14 mouse cellular contexts compared by ENCODE assay signal in the genomic region with DNA sequence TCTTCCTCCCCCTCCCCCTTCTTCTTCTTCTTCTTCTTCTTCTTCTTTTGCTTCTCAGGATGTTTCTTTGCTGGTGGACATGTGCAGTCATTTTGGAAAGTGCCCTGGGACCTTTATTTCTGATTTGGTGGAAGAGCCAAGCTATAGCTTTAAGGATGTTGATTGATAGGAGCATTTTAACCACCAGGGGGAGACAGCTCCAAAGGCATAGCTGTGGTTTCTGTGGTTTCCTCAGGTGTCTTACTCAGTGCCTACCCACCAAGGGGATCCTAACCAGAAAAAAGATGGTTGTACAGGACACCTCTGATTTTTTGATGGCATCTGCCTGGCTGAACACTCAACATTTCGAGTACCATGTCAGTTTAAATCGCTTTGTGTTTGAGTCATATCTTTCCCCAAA. TPM values are rescaled to one million over a fixed set of nuclear protein-coding genes. Genes with fewer than 3 reads are reported as not detected.
DNase-seq lines count a peak whose midpoint lies in the region; ATAC-seq and TF ChIP-seq lines count a peak whose summit lies in the region.
"Had no signal": no experiment of that assay in that cellular context is flagged by ENCODE, and none has a peak within 500 bp of the region (broad histone marks: within the 10 kb centered on the region; RNA-seq: fewer than 3 reads in every experiment).

No protein-coding gene starts in this region.

- no peaks in the 10 kb centered on the region for H3K27me3 ChIP-seq in lung, embryonic 14.5 days (ENCODE audit: insufficient read depth, low read length)
- peaks cover 12% of the 10 kb centered on the region for H3K27me3 ChIP-seq in Patski
- H3K27me3 ChIP-seq in hindbrain, embryonic 12.5 days = no peaks in the 10 kb centered on the region; the same call in 1 of the 2 replicates
- H3K27me3 ChIP-seq: embryonic facial prominence, embryonic 15.5 days; liver, embryonic 15.5 days had no signal

- in situ Hi-C loops in Patski (cut with MboI; ENCODE audit: low pct_unique_long_range_greater_than_20kb) = no loop called here

- CTCF ChIA-PET in Patski (lab: Charles Lee) = no interaction called here

- H3K4me3 ChIP-seq in lung, embryonic 14.5 days (ENCODE audit: low read depth, low read length) = no peak overlapping the region
- no peak overlapping the region for H3K4me3 ChIP-seq in hindbrain, embryonic 12.5 days
- H3K4me3 ChIP-seq: embryonic facial prominence, embryonic 15.5 days; liver, embryonic 15.5 days had no signal

- H3K4me2 ChIP-seq in lung, embryonic 14.5 days = no peak overlapping the region
- H3K4me2 ChIP-seq in hindbrain, embryonic 12.5 days (replicated peaks) = no peak overlapping the region
- H3K4me2 ChIP-seq: embryonic facial prominence, embryonic 15.5 days; liver, embryonic 15.5 days; midbrain, embryonic 11.5 days had no signal

- ATAC-seq in lung, embryonic 14.5 days (ENCODE audit: insufficient read depth) = no peak
- ATAC-seq in Patski = no peak
- ATAC-seq in hindbrain, embryonic 12.5 days (ENCODE audit: low FRiP score) = no peak

- no peak overlapping the region for H3K27ac ChIP-seq in lung, embryonic 14.5 days (ENCODE audit: low read depth)
- H3K27ac ChIP-seq in hindbrain, embryonic 12.5 days = no peak overlapping the region
- H3K27ac ChIP-seq: embryonic facial prominence, embryonic 15.5 days; liver, embryonic 15.5 days had no signal

- DNase-seq in embryo, embryonic 11 days = peak; percentile 16
- no peak for DNase-seq in embryo, embryonic 9.5 days (ENCODE audit: extremely low spot score)
- peak; percentile 11 for DNase-seq in lung, embryonic 14.5 days
- DNase-seq in lung, adult 18-20 months = no peak
- no peak for DNase-seq in Patski (ENCODE audit: low read depth, low spot score)
- peak; percentile 31 for DNase-seq in thymus, postnatal 0 days (ENCODE audit: low spot score)
- no peak for DNase-seq in kidney, adult 8-10 months
- DNase-seq: adrenal gland, postnatal 36 days; cerebellum, adult 11-12 months had no signal

- H3K4me1 ChIP-seq in lung, embryonic 14.5 days (ENCODE audit: insufficient read depth) = no peaks in the 10 kb centered on the region
- no peaks in the 10 kb centered on the region for H3K4me1 ChIP-seq in hindbrain, embryonic 12.5 days
- H3K4me1 ChIP-seq: embryonic facial prominence, embryonic 15.5 days; liver, embryonic 15.5 days had no signal

- H3K9ac ChIP-seq in lung, embryonic 14.5 days = no peak overlapping the region
- H3K9ac ChIP-seq in hindbrain, embryonic 12.5 days = no peak overlapping the region
- H3K9ac ChIP-seq: embryonic facial prominence, embryonic 15.5 days; liver, embryonic 15.5 days had no signal

- WGBS in lung, embryonic 14.5 days = 43% methylated on average over 2 of the region's 2 CpGs
- 55% methylated on average over 2 of the region's 2 CpGs for WGBS in hindbrain, embryonic 12.5 days

- no peaks in the 10 kb centered on the region for H3K36me3 ChIP-seq in lung, embryonic 14.5 days (ENCODE audit: insufficient read depth)
- no peaks in the 10 kb centered on the region for H3K36me3 ChIP-seq in hindbrain, embryonic 12.5 days
- H3K36me3 ChIP-seq: embryonic facial prominence, embryonic 15.5 days; liver, embryonic 15.5 days had no signal

- TF ChIP-seq CTCF in lung, embryonic 14.5 days (IDR thresholded peaks at IDR 0.05; ENCODE audit: low read depth) = peak; percentile 28; the same call in 1 of the 2 replicates
- TF ChIP-seq CTCF in Patski (IDR thresholded peaks at IDR 0.05) = peak; percentile 27

- no peaks in the 10 kb centered on the region for H3K9me3 ChIP-seq in lung, embryonic 14.5 days (ENCODE audit: low read depth, low read length)
- no peaks in the 10 kb centered on the region for H3K9me3 ChIP-seq in hindbrain, embryonic 12.5 days (replicated peaks)
- H3K9me3 ChIP-seq: embryonic facial prominence, embryonic 15.5 days; liver, embryonic 15.5 days had no signal

- POLR2A ChIA-PET in Patski (lab: Charles Lee) = interaction anchor here (0.5 kb wide), 1 partner anchor 40 kb away, joined by 3 read pairs; no protein-coding TSS in a partner anchor

RNA-seq across cellular contexts. Expression of gene Akain1, which starts 56.4 kb away (rescaled TPM):
- not detected in 2 replicates for polyA plus RNA-seq in lung, embryonic 14.5 days (2014; fragmentation: Nextera tagmentation; extraction: Ambion mirVana)
- not detected for polyA plus RNA-seq in Patski (2021)
- polyA plus RNA-seq in thymus, postnatal 0 days (2015; fragmentation: Nextera tagmentation; extraction: Ambion mirVana) = not detected in 2 replicates
- 0.22 and 0.27 TPM in 2 replicates for polyA plus RNA-seq in hindbrain, embryonic 12.5 days (2016; fragmentation: Nextera tagmentation; extraction: Ambion mirVana)
- polyA plus RNA-seq: embryonic facial prominence, embryonic 15.5 days; hindbrain, embryonic 11.5 days; liver, embryonic 15.5 days had no signal

Comparison
In these comparisons a context has a peak if more than half of its experiments do, and no peak if none do; other contexts are left out.
1. DNase-seq: peak in embryo, embryonic 11 days (single experiment), lung, embryonic 14.5 days (single experiment) and thymus, postnatal 0 days (single experiment); none in embryo, embryonic 9.5 days (single experiment), lung, adult 18-20 months (0 of 2), Patski (single experiment) and kidney, adult 8-10 months (0 of 2).